Mouse (Mus musculus): ENCODE data around the gene Wdr19.

GRCm38 (mm10) chr5:65281216-65281615 is 81.7 kb downstream of the Wdr19 start:
- TF ChIP-seq GATA1 (IDR thresholded peaks at IDR 0.05; ENCODE audit: low read length) (no peak), TAL1 (IDR thresholded peaks at IDR 0.05; ENCODE audit: low read length) (no peak)

Data from erythroblast, embryonic 14.5 days (primary cell).